Mouse (Mus musculus) megakaryocyte, embryonic 14.5 days (primary cell): ENCODE results near the gene Gcnt2.
"Not testable (repeated sequence)": the region's sequence is repeated elsewhere in the genome, so short reads cannot be mapped to it uniquely, and the experiment has no call there.

Source experiments
- FLI1 ChIP-seq: IDR thresholded peaks from 2 replicates; pipeline ENCODE4 v1.6.1; 2012; ENCODE audit warnings: low read length, inconsistent platforms, mixed read lengths
- GATA1 ChIP-seq: IDR thresholded peaks from 3 replicates; pipeline ENCODE4 v1.6.1; 2012; ENCODE audit warnings: mixed read lengths, low read length, inconsistent platforms, borderline replicate concordance

- TF ChIP-seq GATA1, FLI1: not testable (repeated sequence)
These were observed 139.0 kb downstream of the Gcnt2 start for GRCm38 (mm10) chr13:40998537-40998936.
